In the genomic region with DNA sequence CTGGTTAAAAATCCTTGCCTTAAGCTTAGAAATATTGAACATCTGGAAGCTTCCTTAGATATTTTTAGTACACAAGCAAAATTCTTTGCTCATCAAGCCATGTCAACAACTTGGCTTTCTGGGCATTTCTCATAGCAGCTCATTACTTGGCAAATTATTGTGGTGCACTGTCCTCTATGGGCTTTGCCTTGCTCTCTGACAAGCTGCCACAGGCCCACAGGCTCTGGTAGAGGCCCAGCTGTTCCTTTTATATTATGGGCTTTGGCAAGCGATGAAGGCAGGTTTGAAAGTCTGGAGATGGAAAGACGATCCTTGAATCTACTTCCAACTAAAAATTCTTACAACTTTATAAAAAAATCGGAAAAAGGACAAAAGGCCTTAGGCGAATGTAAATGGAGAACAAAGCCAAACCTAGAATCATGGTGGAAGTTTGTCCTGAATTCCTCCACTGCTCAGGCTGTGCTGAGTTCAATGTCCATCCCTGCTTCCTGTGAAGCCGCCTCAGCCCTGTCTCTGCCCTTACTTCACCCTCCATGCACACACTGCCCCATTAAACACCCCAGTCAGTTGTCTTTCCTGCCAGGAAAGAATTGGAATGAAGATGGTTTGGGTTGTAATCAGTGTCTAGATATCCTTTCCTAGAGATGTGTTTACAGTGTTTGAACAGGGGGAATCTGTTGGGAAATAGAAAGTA, we compare ENCODE assay signal across 23 mouse cellular contexts. TPM values are rescaled to one million over a fixed set of nuclear protein-coding genes. Genes with fewer than 3 reads are reported as not detected.
DNase-seq lines count a peak whose midpoint lies in the region; ATAC-seq and TF ChIP-seq lines count a peak whose summit lies in the region.
"Had no signal": no experiment of that assay in that cellular context is flagged by ENCODE, and none has a peak within 500 bp of the region (broad histone marks: within the 10 kb centered on the region; RNA-seq: fewer than 3 reads in every experiment).

No protein-coding gene starts in this region.

- WGBS in heart, embryonic 12.5 days, result 77% methylated on average over 5 of the region's 5 CpGs
- 59% methylated on average over 5 of the region's 5 CpGs for WGBS in lung, embryonic 16.5 days
- 77% methylated on average over 5 of the region's 5 CpGs for WGBS in small intestine, adult 2 months
- 90% methylated on average over 5 of the region's 5 CpGs for WGBS in forebrain, embryonic 10.5 days

- no peak for TF ChIP-seq POLR2A in small intestine, adult 2 months (IDR thresholded peaks at IDR 0.05; ENCODE audit: low read depth, low read length)

- ATAC-seq in heart, embryonic 12.5 days (ENCODE audit: insufficient number of reproducible peaks, low FRiP score), result no peak
- peak; percentile 85 for ATAC-seq in lung, embryonic 16.5 days (ENCODE audit: low read depth)
- no peak for ATAC-seq in granulocyte monocyte progenitor cell, adult 5-6 weeks (replicated peaks; ENCODE audit: poor library complexity, severe bottlenecking)
- ATAC-seq: forebrain, embryonic 16.5 days; hindbrain, postnatal 0 days; midbrain, embryonic 16.5 days had no signal

- H3K4me2 ChIP-seq in heart, embryonic 12.5 days, result no peak overlapping the region
- no peak overlapping the region for H3K4me2 ChIP-seq in lung, embryonic 16.5 days (ENCODE audit: low read depth, low read length)
- H3K4me2 ChIP-seq: heart, embryonic 13.5 days; kidney, embryonic 15.5 days; liver, embryonic 15.5 days had no signal

- no peaks in the 10 kb centered on the region for H3K36me3 ChIP-seq in heart, embryonic 12.5 days
- no peaks in the 10 kb centered on the region for H3K36me3 ChIP-seq in lung, embryonic 16.5 days (ENCODE audit: control insufficient read depth, insufficient read depth, low read length)
- no peaks in the 10 kb centered on the region for H3K36me3 ChIP-seq in small intestine, adult 2 months (ENCODE audit: control insufficient read depth, insufficient read depth, low read length)
- no peaks in the 10 kb centered on the region for H3K36me3 ChIP-seq in forebrain, embryonic 10.5 days (replicated peaks)
- H3K36me3 ChIP-seq: heart, embryonic 13.5 days; kidney, embryonic 15.5 days; liver, embryonic 15.5 days had no signal

- H3K4me1 ChIP-seq in heart, embryonic 12.5 days (replicated peaks), result no peaks in the 10 kb centered on the region
- H3K4me1 ChIP-seq in lung, embryonic 16.5 days (replicated peaks; ENCODE audit: control insufficient read depth, insufficient read depth, low read length), result 0 out of 2 replicates have a peak, but pooled peaks cover 3% of the 10 kb centered on the region
- peaks cover 10% of the 10 kb centered on the region; the same call in 1 of the 2 replicates for H3K4me1 ChIP-seq in small intestine, adult 2 months (ENCODE audit: control insufficient read depth, insufficient read depth, insufficient read length, low read length)
- H3K4me1 ChIP-seq in forebrain, embryonic 10.5 days, result no peaks in the 10 kb centered on the region
- H3K4me1 ChIP-seq: kidney, embryonic 15.5 days; liver, embryonic 15.5 days had no signal

- H3K9me3 ChIP-seq in heart, embryonic 12.5 days (replicated peaks), result no peaks in the 10 kb centered on the region
- H3K9me3 ChIP-seq in lung, embryonic 16.5 days (ENCODE audit: control insufficient read depth, low read length), result no peaks in the 10 kb centered on the region
- H3K9me3 ChIP-seq in forebrain, embryonic 10.5 days, result no peaks in the 10 kb centered on the region
- H3K9me3 ChIP-seq: heart, embryonic 13.5 days; kidney, embryonic 15.5 days; liver, embryonic 15.5 days had no signal

- no peak overlapping the region for H3K27ac ChIP-seq in heart, embryonic 12.5 days (ENCODE audit: poor library complexity, severe bottlenecking)
- H3K27ac ChIP-seq in lung, embryonic 16.5 days (ENCODE audit: low read length), result 0 out of 2 replicates have a peak overlapping the region, but pooled peaks have one; percentile 47
- H3K27ac ChIP-seq in small intestine, adult 2 months (ENCODE audit: insufficient read depth, low read depth, low read length), result peak overlapping the region; percentile 96
- no peak overlapping the region for H3K27ac ChIP-seq in forebrain, embryonic 10.5 days
- H3K27ac ChIP-seq: heart, embryonic 13.5 days; hindbrain, postnatal 0 days; kidney, embryonic 15.5 days; liver, embryonic 15.5 days had no signal

- TF ChIP-seq CTCF in small intestine, adult 2 months (IDR thresholded peaks at IDR 0.05; ENCODE audit: extremely low read depth, insufficient read length, insufficient replicate concordance, low read depth, low read length), result no peak

- peak; percentile 2 to 7 for DNase-seq in heart, adult 18-20 months
- DNase-seq in lung, postnatal 14 days, result no peak
- peak; percentile 51 for DNase-seq in fat pad, adult 2 months (ENCODE audit: extremely low read depth, low read depth, low spot score)
- no peak for DNase-seq in forebrain, embryonic 10.5 days (ENCODE audit: extremely low spot score, low spot score)
- DNase-seq: adrenal gland, postnatal 36 days; cerebellum, adult 8-10 months; right cerebral cortex, adult 18-20 months; spleen, adult 18-20 months had no signal

- no peak overlapping the region for H3K9ac ChIP-seq in heart, embryonic 12.5 days
- no peak overlapping the region for H3K9ac ChIP-seq in lung, embryonic 16.5 days (ENCODE audit: low read length)
- H3K9ac ChIP-seq: heart, embryonic 13.5 days; kidney, embryonic 15.5 days; liver, embryonic 15.5 days had no signal

- H3K27me3 ChIP-seq in heart, embryonic 12.5 days (replicated peaks), result no peaks in the 10 kb centered on the region
- H3K27me3 ChIP-seq in lung, embryonic 16.5 days (ENCODE audit: control insufficient read depth, insufficient read depth, low read depth, low read length), result no peaks in the 10 kb centered on the region
- no peaks in the 10 kb centered on the region for H3K27me3 ChIP-seq in small intestine, adult 2 months (ENCODE audit: control insufficient read depth, insufficient read depth, low read length)
- no peaks in the 10 kb centered on the region for H3K27me3 ChIP-seq in forebrain, embryonic 10.5 days (ENCODE audit: poor library complexity, severe bottlenecking)
- H3K27me3 ChIP-seq: heart, embryonic 13.5 days; kidney, embryonic 15.5 days; liver, embryonic 15.5 days had no signal

- no peak overlapping the region for H3K4me3 ChIP-seq in heart, embryonic 12.5 days
- no peak overlapping the region for H3K4me3 ChIP-seq in lung, embryonic 16.5 days (ENCODE audit: low read length)
- no peak overlapping the region for H3K4me3 ChIP-seq in small intestine, adult 2 months (ENCODE audit: low read depth, low read length)
- H3K4me3 ChIP-seq in forebrain, embryonic 10.5 days, result no peak overlapping the region
- H3K4me3 ChIP-seq: heart, embryonic 13.5 days; kidney, embryonic 15.5 days; liver, embryonic 15.5 days had no signal

RNA-seq across cellular contexts. Expression of a gene that starts 14.4 kb away (rescaled TPM):
- total RNA-seq in heart, adult 18-20 months (2021), result not detected
- polyA plus RNA-seq in heart, embryonic 12.5 days (2016; fragmentation: Nextera tagmentation; extraction: Ambion mirVana), result not detected in 2 replicates
- 0.50 and 1.4 TPM in 2 replicates for polyA plus RNA-seq in lung, embryonic 16.5 days (2015; fragmentation: Nextera tagmentation; extraction: Ambion mirVana)
- polyA plus RNA-seq in small intestine, adult 2 months (2012; rRNA removed), result 0.37 and 0.53 TPM in 2 replicates
- polyA plus RNA-seq in forebrain, embryonic 10.5 days (2016; fragmentation: Nextera tagmentation; extraction: Ambion mirVana), result not detected in 2 replicates
- not detected in 2 replicates for total RNA-seq in granulocyte monocyte progenitor cell, adult 5-6 weeks (2014; fragmentation: Nextera tagmentation)
- not detected in 2 replicates for total RNA-seq in granulocyte monocyte progenitor cell, adult 5-6 weeks (2017)
- total RNA-seq: adrenal gland, postnatal 36 days; gastrocnemius, adult 8-10 months; hematopoietic stem cell, adult 5-6 weeks; megakaryocyte-erythroid progenitor cell, adult 5-6 weeks had no signal
- polyA plus RNA-seq: C2C12; forebrain, embryonic 16.5 days; heart, embryonic 13.5 days; limb, embryonic 11.5 days; liver, embryonic 15.5 days; midbrain, embryonic 16.5 days had no signal

RNA-seq across cellular contexts. Expression of a gene that starts 58.9 kb away (rescaled TPM):
- total RNA-seq in heart, adult 18-20 months (2021), result not detected
- 0.14 TPM in 1 of 2 replicates, not detected in the other for polyA plus RNA-seq in heart, embryonic 12.5 days (2016; fragmentation: Nextera tagmentation; extraction: Ambion mirVana)
- 0.93 and 1.3 TPM in 2 replicates for polyA plus RNA-seq in lung, embryonic 16.5 days (2015; fragmentation: Nextera tagmentation; extraction: Ambion mirVana)
- not detected in 2 replicates for polyA plus RNA-seq in small intestine, adult 2 months (2012; rRNA removed)
- not detected in 2 replicates for polyA plus RNA-seq in forebrain, embryonic 10.5 days (2016; fragmentation: Nextera tagmentation; extraction: Ambion mirVana)
- not detected in 2 replicates for total RNA-seq in granulocyte monocyte progenitor cell, adult 5-6 weeks (2014; fragmentation: Nextera tagmentation)
- total RNA-seq in granulocyte monocyte progenitor cell, adult 5-6 weeks (2017), result 0.21 TPM in 1 of 2 replicates, not detected in the other
- total RNA-seq: adrenal gland, postnatal 36 days; gastrocnemius, adult 8-10 months; hematopoietic stem cell, adult 5-6 weeks; hindbrain, postnatal 0 days; megakaryocyte-erythroid progenitor cell, adult 5-6 weeks had no signal
- polyA plus RNA-seq: C2C12; forebrain, embryonic 16.5 days; kidney, embryonic 15.5 days; limb, embryonic 11.5 days; liver, embryonic 15.5 days; midbrain, embryonic 16.5 days had no signal

Comparison
In these comparisons a context has a peak if more than half of its experiments do, and no peak if none do; other contexts are left out.
1. DNase-seq: peak in heart, adult 18-20 months (2 of 2) and fat pad, adult 2 months (single experiment); none in lung, postnatal 14 days (single experiment) and forebrain, embryonic 10.5 days (single experiment).
2. H3K27ac ChIP-seq: peak in lung, embryonic 16.5 days (single experiment) and small intestine, adult 2 months (single experiment); none in heart, embryonic 12.5 days (single experiment) and forebrain, embryonic 10.5 days (single experiment).